Mouse (Mus musculus): ENCODE results near the gene Gm20388.

DNA sequence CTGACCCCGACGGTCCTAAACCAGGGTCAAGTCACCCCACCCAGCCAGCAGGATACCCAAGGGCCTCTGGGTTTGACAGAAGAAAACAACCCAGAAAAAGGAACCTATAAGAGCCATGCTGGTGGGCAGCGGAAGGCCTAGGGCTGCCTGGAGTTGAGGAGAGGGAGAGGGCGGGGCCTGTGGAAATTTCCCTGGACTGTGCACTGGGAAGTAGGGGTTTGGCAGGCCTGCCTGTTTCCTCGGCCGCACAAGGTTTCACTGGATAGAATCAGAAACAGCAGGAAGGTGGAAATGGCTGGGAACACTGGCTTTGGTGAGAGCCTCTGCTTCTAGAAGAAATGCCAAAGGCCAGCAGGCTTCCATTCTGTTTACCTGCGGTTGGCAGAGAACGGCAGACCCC is 162.2 kb downstream of the Gm20388 start:
- no peak for TF ChIP-seq GATA1 (IDR thresholded peaks at IDR 0.05; ENCODE audit: low read length)
- TF ChIP-seq TAL1 (IDR thresholded peaks at IDR 0.05; ENCODE audit: low read length) = no peak

All from erythroblast, embryonic 14.5 days (primary cell).